Mouse (Mus musculus) thymus, postnatal 36 days (tissue): Measurements from ENCODE around the gene Rprd1b.

Experiments used
- DNase-seq, 2 experiments: peaks; one replicate each; pipeline ENCODE4 v3.0.0; 2022; ENCODE audit warnings: mixed read lengths in 2 of 2

Gene Rprd1b

DNA sequence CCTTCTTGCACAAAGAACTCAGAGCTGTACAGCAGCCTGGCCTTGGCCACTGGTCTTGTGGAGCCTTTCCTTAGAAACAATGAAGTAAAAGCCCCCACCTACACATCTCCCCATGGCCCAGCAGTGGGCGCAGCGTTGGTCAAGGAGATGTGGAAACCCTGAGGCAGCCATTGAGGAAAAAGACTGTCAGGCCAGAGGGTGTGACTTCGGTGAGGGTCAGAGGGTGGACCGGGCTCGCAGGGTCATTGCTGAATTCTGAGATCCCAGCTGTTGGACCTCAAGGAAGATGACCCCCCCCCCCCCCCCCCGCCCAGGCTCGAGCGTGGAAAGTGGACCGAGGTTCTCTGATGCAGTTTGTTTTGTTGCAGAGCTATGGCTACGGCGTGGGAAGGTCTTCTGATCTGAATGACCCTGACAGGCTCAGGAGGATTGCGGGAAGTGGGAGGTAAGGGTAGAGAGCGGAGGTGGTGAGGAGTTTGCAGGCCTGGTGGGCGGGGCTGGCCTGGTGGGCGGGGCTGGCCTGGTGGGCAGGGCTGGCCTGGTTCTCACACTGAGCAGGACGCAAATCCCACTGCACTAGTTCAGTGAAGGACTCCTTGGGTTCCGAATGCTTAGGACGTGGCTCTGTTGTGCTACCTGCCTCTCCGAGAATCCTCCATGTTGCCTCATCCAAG, 150.5 kb downstream of the Rprd1b start:
- peak; percentile 64 to 65 for DNase-seq

DNA sequence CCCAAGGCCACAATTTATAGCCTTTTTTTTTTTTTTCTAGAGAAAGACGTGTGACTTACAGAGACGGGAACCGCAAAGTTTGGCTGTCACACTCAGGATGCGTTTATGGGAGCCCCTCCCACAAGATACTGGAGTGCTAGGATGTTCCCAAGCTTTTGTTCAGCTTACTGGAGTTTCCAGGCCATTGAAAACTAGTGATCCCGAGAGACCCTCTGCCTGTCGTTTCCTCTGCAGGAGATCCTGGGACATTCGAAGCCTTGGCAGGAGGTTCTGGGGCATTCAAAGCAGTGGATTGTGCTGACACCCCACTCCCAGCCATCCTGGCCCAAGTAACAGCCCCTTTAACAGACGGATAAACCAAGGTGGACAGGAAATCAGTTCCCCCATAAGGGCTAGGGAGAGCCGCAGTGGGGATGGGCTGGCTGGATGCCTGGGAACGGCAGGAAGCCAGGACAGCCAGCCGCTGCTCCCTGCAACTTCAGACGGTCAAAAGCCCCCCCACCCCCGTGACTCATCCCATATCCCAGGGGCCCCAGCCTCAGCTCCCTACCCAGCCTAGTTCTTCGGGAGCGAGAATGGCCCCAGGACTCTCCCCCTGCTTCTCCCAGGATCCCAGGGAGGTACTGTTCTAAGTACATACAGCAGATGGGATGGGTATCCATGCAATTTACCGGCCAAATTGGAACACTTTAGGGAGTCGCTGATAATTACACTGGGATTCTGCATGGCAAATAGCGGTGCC, 151.2 kb downstream of the Rprd1b start:
- no peak for DNase-seq

DNA sequence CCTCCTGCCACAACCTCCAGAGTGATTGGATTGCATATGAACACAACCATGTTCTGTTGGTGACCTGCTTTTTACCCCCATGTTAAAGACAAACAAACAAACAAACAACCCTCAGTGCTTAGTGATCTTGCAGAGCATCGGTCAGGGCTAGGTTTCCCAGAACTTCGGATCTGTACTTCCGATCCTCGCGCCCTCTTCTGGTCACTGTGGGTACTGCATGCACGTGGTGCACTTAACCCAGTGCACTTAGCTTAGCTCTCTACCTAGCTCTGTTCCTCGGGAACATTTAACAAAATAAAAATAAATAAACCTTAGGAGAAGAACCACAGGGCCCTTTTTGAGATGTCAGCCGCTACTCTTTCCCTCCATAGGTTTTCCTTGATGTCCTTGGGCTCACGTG, 152.5 kb downstream of the Rprd1b start:
- DNase-seq, result peak; percentile 45 to 51
